Mouse (Mus musculus) spleen, adult 18-20 months (tissue): ENCODE results near the gene Dgkh.
A peak's percentile ranks its signal among the peaks of the same experiment; 100 is the strongest.
"Not testable (repeated sequence)": the region's sequence is repeated elsewhere in the genome, so short reads cannot be mapped to it uniquely, and the experiment has no call there.

Experiments used
- DNase-seq, 2 experiments: peaks; one replicate each; pipeline ENCODE4 v3.0.0; 2022; ENCODE audit warnings: mixed read lengths in 2 of 2

The Dgkh gene

GRCm38 (mm10) chr14:78613569-78613968 lies 119.0 kb downstream of the Dgkh start:
- DNase-seq: no peak

- no peak for DNase-seq
Observed at GRCm38 (mm10) chr14:78612111-78612788, 120.3 kb downstream of the Dgkh start.

- DNase-seq: no peak
Observed at GRCm38 (mm10) chr14:78594916-78595315, 137.7 kb downstream of the Dgkh start.

- DNase-seq: no peak
Observed at GRCm38 (mm10) chr14:78592965-78593364, 139.6 kb downstream of the Dgkh start.

- DNase-seq: peak in 1 of 2 experiments; percentile 10
Observed at GRCm38 (mm10) chr14:78590335-78590734, 142.2 kb downstream of the Dgkh start.

- DNase-seq: no peak
Observed at GRCm38 (mm10) chr14:78584222-78584621, 148.4 kb downstream of the Dgkh start.

- no peak for DNase-seq
Observed at GRCm38 (mm10) chr14:78583168-78583567, 149.4 kb downstream of the Dgkh start.

- DNase-seq: peak in 1 of 2 experiments; percentile 2
Observed at GRCm38 (mm10) chr14:78575899-78576298, 156.7 kb downstream of the Dgkh start.

- no peak for DNase-seq
Observed at GRCm38 (mm10) chr14:78568410-78568809, 164.2 kb downstream of the Dgkh start.

GRCm38 (mm10) chr14:78566431-78566830 lies 166.1 kb downstream of the Dgkh start:
- DNase-seq: no peak

GRCm38 (mm10) chr14:78564292-78564691 lies 168.3 kb downstream of the Dgkh start:
- DNase-seq: no peak

- DNase-seq: no peak
Observed at GRCm38 (mm10) chr14:78563211-78563610, 169.4 kb downstream of the Dgkh start.

- no peak for DNase-seq
Observed at GRCm38 (mm10) chr14:78562121-78562520, 170.5 kb downstream of the Dgkh start.

- DNase-seq: no peak
Observed at GRCm38 (mm10) chr14:78559042-78559441, 173.5 kb downstream of the Dgkh start.

- not testable (repeated sequence) for DNase-seq
Observed at GRCm38 (mm10) chr14:78554830-78555229, 177.7 kb downstream of the Dgkh start.

- DNase-seq: no peak
Observed at GRCm38 (mm10) chr14:78553661-78554060, 178.9 kb downstream of the Dgkh start.

- no peak for DNase-seq
Observed at GRCm38 (mm10) chr14:78548807-78549206, 183.8 kb downstream of the Dgkh start.

- DNase-seq: no peak
Observed at GRCm38 (mm10) chr14:78541319-78541718, 191.3 kb downstream of the Dgkh start.

- no peak for DNase-seq
Observed at GRCm38 (mm10) chr14:78539821-78540220, 192.8 kb downstream of the Dgkh start.

- no peak for DNase-seq
Observed at GRCm38 (mm10) chr14:78538572-78539320, 193.8 kb downstream of the Dgkh start.

- DNase-seq: no peak
Observed at GRCm38 (mm10) chr14:78537551-78537950, 195.0 kb downstream of the Dgkh start.

- DNase-seq: peak; percentile 87 to 92
Observed at GRCm38 (mm10) chr14:78536281-78537165, 196.1 kb downstream of the Dgkh start, which contains the start of gene Akap11. Gene Akap11 (minus strand): TSS chr14:78536808.

GRCm38 (mm10) chr14:78535366-78535765 lies 197.2 kb downstream of the Dgkh start:
- DNase-seq: no peak
